Mouse (Mus musculus): Measurements from ENCODE around the gene Slc7a6os. TPM values are rescaled to one million over a fixed set of nuclear protein-coding genes. Genes with fewer than 3 reads are reported as not detected.

Gene Slc7a6os
- total and polyA plus RNA-seq, 2 experiments from 2014 or later, result 37.4 to 56.7 TPM

- Histone ChIP-seq H3K27ac (no peak overlapping the region), H3K9me3 (ENCODE audit: low read length) (no peaks in the 10 kb centered on the region), H3K4me1 (ENCODE audit: insufficient read depth, low read length) (no peaks in the 10 kb centered on the region), H3K9ac (replicated peaks; ENCODE audit: low read length) (no peak overlapping the region), H3K27me3 (ENCODE audit: insufficient read depth, low read length) (no peaks in the 10 kb centered on the region), H3K4me2 (ENCODE audit: low read depth, low read length) (no peak overlapping the region), H3K36me3 (ENCODE audit: insufficient read depth, low read length) (no peaks in the 10 kb centered on the region), H3K4me3 (ENCODE audit: low read length) (no peak overlapping the region)
- 79% methylated on average over 2 of the region's 2 CpGs for WGBS
- DNase-seq (ENCODE audit: low spot score) (no peak), ATAC-seq (no peak)
- no peak for TF ChIP-seq CTCF (IDR thresholded peaks at IDR 0.05; ENCODE audit: low read depth)
Measured at GRCm38 (mm10) chr8:106178428-106178827, 32.3 kb downstream of the Slc7a6os start.

- H3K4me1 ChIP-seq (ENCODE audit: insufficient read depth, low read length), result no peaks in the 10 kb centered on the region
- WGBS, result 85% methylated on average over 1 of the region's 1 CpGs
- DNase-seq (ENCODE audit: low spot score), result no peak
- H3K27me3 ChIP-seq (ENCODE audit: insufficient read depth, low read length), result no peaks in the 10 kb centered on the region
- TF ChIP-seq CTCF (IDR thresholded peaks at IDR 0.05; ENCODE audit: low read depth), result no peak
- no peaks in the 10 kb centered on the region for H3K36me3 ChIP-seq (ENCODE audit: insufficient read depth, low read length)
- H3K9ac ChIP-seq (replicated peaks; ENCODE audit: low read length), result no peak overlapping the region
- no peaks in the 10 kb centered on the region for H3K9me3 ChIP-seq (ENCODE audit: low read length)
- no peak overlapping the region for H3K4me3 ChIP-seq (ENCODE audit: low read length)
- H3K27ac ChIP-seq, result no peak overlapping the region
- ATAC-seq, result no peak
- H3K4me2 ChIP-seq (ENCODE audit: low read depth, low read length), result no peak overlapping the region
Measured at GRCm38 (mm10) chr8:106177594-106177993, 33.1 kb downstream of the Slc7a6os start.

- no peak overlapping the region for H3K9ac ChIP-seq (replicated peaks; ENCODE audit: low read length)
- no peak for TF ChIP-seq CTCF (IDR thresholded peaks at IDR 0.05; ENCODE audit: low read depth)
- 8% methylated on average over 1 of the region's 1 CpGs for WGBS
Measured at GRCm38 (mm10) chr8:106176891-106177290, 33.8 kb downstream of the Slc7a6os start.

GRCm38 (mm10) chr8:106173566-106173965 is 37.2 kb downstream of the Slc7a6os start:
- H3K4me1 ChIP-seq (ENCODE audit: insufficient read depth, low read length), result no peaks in the 10 kb centered on the region
- DNase-seq (ENCODE audit: low spot score), result no peak
- no peaks in the 10 kb centered on the region for H3K36me3 ChIP-seq (ENCODE audit: insufficient read depth, low read length)
- H3K4me3 ChIP-seq (ENCODE audit: low read length), result no peak overlapping the region
- ATAC-seq, result no peak
- H3K9me3 ChIP-seq (ENCODE audit: low read length), result no peaks in the 10 kb centered on the region
- H3K9ac ChIP-seq (replicated peaks; ENCODE audit: low read length), result no peak overlapping the region
- 95% methylated on average over 3 of the region's 3 CpGs for WGBS
- no peak overlapping the region for H3K27ac ChIP-seq
- no peak overlapping the region for H3K4me2 ChIP-seq (ENCODE audit: low read depth, low read length)
- TF ChIP-seq CTCF (IDR thresholded peaks at IDR 0.05; ENCODE audit: low read depth), result no peak
- H3K27me3 ChIP-seq (ENCODE audit: insufficient read depth, low read length), result no peaks in the 10 kb centered on the region

More at GRCm38 (mm10) chr8:106176891-106177290, 33.8 kb downstream of the Slc7a6os start:
- DNase-seq (ENCODE audit: low spot score), result peak; percentile 28
- no peaks in the 10 kb centered on the region for H3K36me3 ChIP-seq (ENCODE audit: insufficient read depth, low read length)
- H3K27me3 ChIP-seq (ENCODE audit: insufficient read depth, low read length), result no peaks in the 10 kb centered on the region
- no peaks in the 10 kb centered on the region for H3K9me3 ChIP-seq (ENCODE audit: low read length)
- H3K4me1 ChIP-seq (ENCODE audit: insufficient read depth, low read length), result no peaks in the 10 kb centered on the region
- no peak overlapping the region for H3K4me3 ChIP-seq (ENCODE audit: low read length)
- H3K4me2 ChIP-seq (ENCODE audit: low read depth, low read length), result no peak overlapping the region
- no peak for ATAC-seq
- no peak overlapping the region for H3K27ac ChIP-seq

GRCm38 (mm10) chr8:106169934-106170480 is 40.7 kb downstream of the Slc7a6os start:
- Histone ChIP-seq H3K4me2 (ENCODE audit: low read depth, low read length) (peak overlapping the region; percentile 97), H3K27me3 (ENCODE audit: insufficient read depth, low read length) (no peaks in the 10 kb centered on the region), H3K36me3 (ENCODE audit: insufficient read depth, low read length) (no peaks in the 10 kb centered on the region), H3K4me1 (ENCODE audit: insufficient read depth, low read length) (peaks cover 5% of the 10 kb centered on the region; the same call in 1 of the 2 replicates), H3K9me3 (ENCODE audit: low read length) (no peaks in the 10 kb centered on the region), H3K9ac (replicated peaks; ENCODE audit: low read length) (peak overlapping the region; percentile 74), H3K4me3 (ENCODE audit: low read length) (peak overlapping the region; percentile 78), H3K27ac (no peak overlapping the region; the same call in 1 of the 2 replicates)
- peak; percentile 18 for DNase-seq (ENCODE audit: low spot score)
- WGBS, result 31% methylated on average over 6 of the region's 6 CpGs
- peak; percentile 51 for TF ChIP-seq CTCF (IDR thresholded peaks at IDR 0.05; ENCODE audit: low read depth)
- ATAC-seq, result no peak

- H3K36me3 ChIP-seq (ENCODE audit: insufficient read depth, low read length), result 0 out of 2 replicates have a peak, but pooled peaks cover under 1% of the 10 kb centered on the region
- H3K9ac ChIP-seq (replicated peaks; ENCODE audit: low read length), result peak overlapping the region; percentile 74
- H3K4me1 ChIP-seq (ENCODE audit: insufficient read depth, low read length), result peaks cover 5% of the 10 kb centered on the region; the same call in 1 of the 2 replicates
- H3K9me3 ChIP-seq (ENCODE audit: low read length), result no peaks in the 10 kb centered on the region
- peak; percentile 75 for DNase-seq (ENCODE audit: low spot score)
- H3K4me2 ChIP-seq (ENCODE audit: low read depth, low read length), result peak overlapping the region; percentile 97
- peak overlapping the region; percentile 78 for H3K4me3 ChIP-seq (ENCODE audit: low read length)
- TF ChIP-seq CTCF (IDR thresholded peaks at IDR 0.05; ENCODE audit: low read depth), result no peak
- no peaks in the 10 kb centered on the region for H3K27me3 ChIP-seq (ENCODE audit: insufficient read depth, low read length)
- peak overlapping the region; percentile 91 for H3K27ac ChIP-seq
- WGBS, result 2% methylated on average over 53 of the region's 54 CpGs
- peak; percentile 84 for ATAC-seq
Measured at GRCm38 (mm10) chr8:106169017-106169933, 41.5 kb downstream of the Slc7a6os start.

All from hindbrain, postnatal 0 days (tissue).